Mouse (Mus musculus) layer of hippocampus, adult 9-10 months (tissue): ENCODE data around the gene Zfp664.

Experiments
- DNase-seq: peaks from one replicate; pipeline ENCODE4 v3.0.0; 2022; ENCODE audit warnings: low spot score

Gene Zfp664

GRCm38 (mm10) chr5:124862013-124862866, at the start of gene Zfp664, which contains the start of gene Ccdc92:
TSS of gene Zfp664 (plus strand) at chr5:124862691.
TSS of gene Ccdc92 (minus strand) at chr5:124862424.
- DNase-seq: peak; percentile 70

GRCm38 (mm10) chr5:124814797-124815196, 47.7 kb upstream of the Zfp664 start:
- DNase-seq: no peak

GRCm38 (mm10) chr5:124817050-124817449, 45.4 kb upstream of the Zfp664 start:
- no peak for DNase-seq

DNA sequence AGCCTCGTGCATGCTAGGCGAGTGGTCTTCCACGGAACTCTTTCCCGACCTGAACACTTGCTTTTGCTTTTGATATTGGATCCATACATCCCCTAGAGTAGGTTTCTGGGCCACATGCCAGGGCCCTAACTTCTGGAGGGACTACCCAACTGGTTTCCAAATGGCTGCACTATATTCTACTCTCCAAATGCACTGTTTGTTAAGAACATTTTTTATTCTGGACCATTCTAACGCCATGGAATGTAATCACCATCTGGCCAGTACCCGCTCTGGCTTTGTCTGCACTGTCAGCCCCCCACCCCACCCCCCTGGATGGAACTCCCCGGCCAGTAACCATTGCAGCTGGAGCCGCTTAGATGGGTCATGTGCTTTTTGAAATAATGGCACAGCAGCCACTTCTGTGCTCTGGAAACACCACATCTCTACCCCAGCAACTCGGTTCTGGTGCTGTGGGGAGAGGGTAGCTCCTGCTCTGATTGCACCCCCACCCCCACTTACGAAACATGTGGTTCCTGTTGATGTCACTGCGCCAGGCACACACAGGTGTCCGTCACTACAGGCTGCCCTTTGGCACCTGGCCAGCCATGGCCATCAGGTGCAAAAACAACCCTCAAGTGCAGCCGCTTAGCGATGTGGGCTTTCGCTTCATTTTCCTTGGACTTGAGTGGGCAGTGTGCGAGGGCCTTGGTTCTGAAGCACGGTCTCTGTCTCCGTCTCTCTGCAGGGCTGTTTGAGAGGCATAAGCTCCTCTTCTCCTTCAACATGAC, 40.2 kb upstream of the Zfp664 start:
- no peak for DNase-seq

- DNase-seq: no peak
Observed at GRCm38 (mm10) chr5:124830331-124830730, 32.2 kb upstream of the Zfp664 start.

GRCm38 (mm10) chr5:124835218-124835617, 27.3 kb upstream of the Zfp664 start:
- DNase-seq: no peak

DNA sequence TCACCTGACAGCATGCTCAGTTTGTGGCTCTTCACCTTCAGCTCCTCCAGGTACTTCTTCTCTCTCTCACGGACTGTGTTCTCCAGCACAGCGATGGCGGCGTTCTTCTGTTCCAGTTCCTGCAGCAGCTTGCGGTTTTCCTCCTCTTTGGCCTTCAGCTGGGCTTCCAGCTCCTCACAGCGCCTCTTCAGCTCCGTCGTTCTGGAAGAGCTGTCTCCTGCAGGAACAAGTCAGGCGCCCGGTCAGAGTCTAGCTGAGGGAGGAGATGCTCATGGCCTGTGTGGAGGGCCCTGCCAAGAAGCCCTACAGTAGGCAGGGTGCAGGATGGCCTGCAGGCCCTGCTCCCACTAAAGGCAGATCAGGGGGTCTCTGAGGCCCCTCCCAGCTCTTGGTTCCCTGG, 26.4 kb upstream of the Zfp664 start:
- no peak for DNase-seq

- no peak for DNase-seq
Observed at GRCm38 (mm10) chr5:124836621-124837020, 25.9 kb upstream of the Zfp664 start.

- DNase-seq: no peak
Observed at GRCm38 (mm10) chr5:124840202-124840601, 22.3 kb upstream of the Zfp664 start.

DNA sequence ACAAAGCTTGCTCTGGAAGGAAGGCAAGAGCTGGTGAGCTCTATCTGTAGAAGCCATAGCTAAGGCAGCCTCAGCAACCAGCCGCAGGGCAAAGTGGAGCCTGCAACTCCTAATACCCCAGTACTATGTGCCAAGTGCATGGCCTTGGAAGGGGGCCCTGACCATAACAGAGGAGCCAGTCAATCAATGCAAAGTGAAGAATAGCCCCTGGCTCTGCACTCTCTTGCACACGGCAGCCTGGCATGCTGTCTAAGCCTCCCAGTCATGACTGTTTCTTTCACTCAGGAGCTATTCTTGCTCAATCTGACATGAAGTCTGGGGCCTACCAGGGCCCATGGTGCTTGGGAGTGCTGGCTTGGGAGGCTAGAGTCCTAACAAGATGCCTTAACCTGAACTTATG, 21.8 kb upstream of the Zfp664 start:
- no peak for DNase-seq

DNA sequence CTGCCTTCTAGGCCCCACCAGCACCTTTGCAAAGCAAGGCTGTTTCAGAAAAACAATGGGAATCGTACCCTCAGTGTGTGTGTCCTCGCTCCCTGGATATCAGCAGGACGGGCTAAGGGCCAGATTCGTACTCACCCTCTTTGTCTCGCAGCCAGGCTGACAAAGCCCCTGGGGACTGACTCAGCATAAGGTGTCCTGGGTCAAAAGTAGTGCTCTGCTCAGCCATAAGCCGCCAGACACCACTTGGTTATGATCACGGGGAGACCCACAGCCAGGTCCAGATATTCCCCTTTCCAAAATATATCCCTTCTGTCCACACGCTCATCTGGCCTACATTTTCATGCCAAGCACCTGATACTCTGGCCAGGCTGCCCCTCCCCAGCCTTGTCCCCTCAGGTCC, 19.1 kb upstream of the Zfp664 start:
- DNase-seq: no peak

- no peak for DNase-seq
Observed at GRCm38 (mm10) chr5:124844929-124845328, 17.6 kb upstream of the Zfp664 start.

GRCm38 (mm10) chr5:124847014-124847413, 15.5 kb upstream of the Zfp664 start:
- no peak for DNase-seq

GRCm38 (mm10) chr5:124848994-124849393, 13.5 kb upstream of the Zfp664 start:
- no peak for DNase-seq

- no peak for DNase-seq
Observed at GRCm38 (mm10) chr5:124851572-124851971, 10.9 kb upstream of the Zfp664 start.

- no peak for DNase-seq
Observed at GRCm38 (mm10) chr5:124852294-124852693, 10.2 kb upstream of the Zfp664 start.

GRCm38 (mm10) chr5:124853079-124853478, 9.4 kb upstream of the Zfp664 start:
- DNase-seq: no peak

DNA sequence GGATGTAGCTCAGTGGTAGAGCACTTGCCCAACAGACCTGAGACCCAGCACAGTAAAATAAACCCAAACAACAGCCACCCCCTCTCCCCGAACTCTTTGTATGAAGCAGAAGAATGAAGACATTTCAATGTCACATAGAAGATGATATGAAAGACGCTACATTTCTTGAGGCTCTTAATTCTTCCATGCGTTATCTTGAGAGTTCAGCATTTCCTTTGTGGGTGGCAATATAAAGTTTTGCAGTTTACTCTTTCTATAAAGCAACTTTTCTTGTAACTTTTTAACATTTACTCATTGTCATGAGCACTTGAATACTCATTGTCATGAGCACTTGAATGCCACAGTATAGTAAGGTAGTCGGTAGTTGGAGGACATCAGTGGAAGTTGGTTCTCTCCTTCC, 8.3 kb upstream of the Zfp664 start:
- no peak for DNase-seq

DNA sequence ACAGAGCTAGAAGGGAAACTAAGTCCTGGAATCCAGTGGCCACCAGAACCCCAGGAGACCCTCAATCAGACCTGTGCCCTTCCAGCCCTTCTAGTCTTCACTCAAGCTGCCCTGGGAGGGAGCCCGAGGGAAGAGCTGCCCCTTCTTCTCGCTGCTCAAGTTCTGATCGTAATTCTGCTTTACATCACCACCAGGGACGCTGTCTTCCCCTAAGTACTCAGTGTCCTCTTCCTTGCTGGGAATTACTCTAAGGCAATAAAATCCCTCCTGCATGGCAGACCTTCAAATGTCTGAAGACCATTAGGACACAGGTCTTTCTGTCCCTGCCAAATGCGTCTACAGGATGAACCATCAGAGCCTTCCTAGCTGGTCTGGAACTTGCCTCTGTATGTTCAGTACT, 2.5 kb upstream of the Zfp664 start:
- no peak for DNase-seq

DNA sequence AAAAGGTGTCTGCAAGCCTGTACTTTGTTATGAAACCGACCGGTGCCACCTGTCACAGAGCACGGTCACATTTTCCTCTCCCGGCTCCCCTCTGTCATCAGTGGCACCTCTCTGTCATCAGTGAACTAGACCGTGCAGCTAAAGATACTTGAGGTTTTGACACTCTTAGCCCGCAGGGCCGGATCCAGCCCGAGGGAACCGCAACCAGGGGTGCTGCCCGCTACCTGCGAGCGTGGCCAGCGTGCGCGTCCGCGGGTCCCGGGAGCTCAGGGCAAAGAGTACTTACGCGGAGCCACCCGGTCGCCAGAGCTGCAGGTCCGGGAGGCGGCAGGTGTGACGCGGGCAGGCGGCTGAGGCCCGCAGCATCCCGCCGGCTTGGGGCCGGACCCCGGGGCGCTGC, 1.0 kb upstream of the Zfp664 start:
- no peak for DNase-seq

DNA sequence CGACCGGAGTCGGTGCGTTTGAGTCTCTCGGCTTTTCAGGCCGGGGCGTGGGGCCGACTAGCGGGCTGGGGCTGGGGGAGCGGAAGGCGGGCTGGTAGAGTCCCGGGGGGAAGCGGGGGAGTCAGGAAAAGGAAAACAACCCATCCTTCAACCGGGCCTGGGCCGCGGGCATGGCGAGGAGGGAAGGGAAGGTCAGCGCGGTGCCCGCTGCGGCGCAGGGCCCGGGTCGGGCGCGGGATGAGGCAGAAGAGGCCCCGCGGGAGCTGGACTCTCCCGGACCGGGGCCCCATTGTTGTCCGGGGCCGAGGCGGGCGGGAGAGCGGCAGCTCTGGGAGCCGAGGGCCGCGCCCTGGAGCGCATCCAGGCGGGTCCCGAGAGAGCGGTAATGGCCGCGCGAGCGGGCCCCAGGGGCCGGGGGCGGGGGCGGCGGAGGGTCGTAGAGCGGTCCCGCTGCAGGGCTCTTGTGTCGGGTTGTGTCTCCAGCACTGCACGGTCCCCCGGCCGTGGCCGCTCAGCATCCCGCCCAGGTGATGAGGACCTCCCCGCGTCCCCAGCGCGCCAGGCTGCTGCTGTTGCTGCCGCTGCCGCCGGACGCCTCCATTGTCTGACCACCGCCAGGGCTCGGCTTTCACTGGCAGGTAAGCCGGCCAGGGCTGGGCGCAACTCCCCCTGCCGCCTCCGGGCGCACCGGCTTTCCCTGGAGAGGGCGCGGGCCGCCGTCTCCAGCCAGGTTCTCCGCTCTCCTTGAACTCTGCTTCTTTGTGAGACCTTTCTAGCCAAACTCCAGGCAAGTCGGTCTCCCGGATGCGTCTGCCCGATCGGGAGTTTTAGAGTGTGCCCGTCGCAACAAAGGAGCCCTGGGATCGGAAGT, 615 bp downstream of the Zfp664 start:
- DNase-seq: no peak

DNA sequence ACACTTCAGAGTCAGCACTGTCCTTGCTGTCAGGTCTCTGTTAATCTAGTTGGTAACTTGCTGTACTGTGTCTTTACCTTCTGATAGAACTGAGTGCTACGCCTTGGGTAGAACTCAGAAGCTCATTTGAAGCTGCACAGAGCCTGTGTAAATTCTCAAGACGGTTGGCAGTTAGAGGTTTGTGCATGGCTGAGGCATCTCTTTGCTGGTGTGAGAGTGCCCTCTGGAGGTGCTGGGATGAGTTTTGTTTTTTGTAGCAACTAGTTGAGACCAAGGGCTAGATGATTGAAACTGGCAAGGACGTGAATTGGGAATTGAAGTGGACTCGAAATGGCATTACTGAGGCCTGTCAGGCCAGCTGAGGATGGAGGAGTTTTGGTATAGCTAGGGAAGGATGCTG, 6.5 kb downstream of the Zfp664 start:
- DNase-seq: peak; percentile 53
